7 mouse cellular contexts compared by ENCODE assay signal in the genomic region with DNA sequence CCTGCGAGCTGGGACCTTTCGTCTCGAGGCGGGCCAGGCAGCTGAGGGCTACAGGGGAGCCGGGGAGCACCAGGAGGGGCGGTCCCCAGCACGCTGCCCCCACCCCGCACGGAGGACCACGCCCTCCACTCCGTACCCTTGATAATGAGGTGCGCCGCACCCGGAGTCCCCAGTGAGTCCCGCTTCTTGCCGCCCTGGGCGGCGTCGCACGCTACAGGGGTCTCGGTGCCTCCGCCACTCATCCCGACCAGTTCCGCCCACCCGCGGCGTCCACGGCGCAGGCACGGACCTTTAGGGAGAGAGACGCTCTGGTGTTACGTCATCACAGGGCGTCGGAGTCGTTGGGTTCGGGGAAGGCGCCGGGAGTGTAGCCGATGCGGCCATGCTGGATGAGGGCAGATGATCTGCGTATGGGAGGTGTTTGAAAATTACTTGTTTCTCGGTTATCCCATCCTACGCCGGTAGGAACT. TPM values are rescaled to one million over a fixed set of nuclear protein-coding genes. Genes with fewer than 3 reads are reported as not detected.
DNase-seq lines count a peak whose midpoint lies in the region; ATAC-seq and TF ChIP-seq lines count a peak whose summit lies in the region.

TSS of gene Bloc1s5 (minus strand) at position 310 of the 470 bp plus-strand sequence.

- 0 out of 2 replicates have a peak, but pooled peaks cover 7% of the 10 kb centered on the region for H3K36me3 ChIP-seq in embryonic facial prominence, embryonic 12.5 days
- H3K36me3 ChIP-seq in kidney, adult 2 months (ENCODE audit: control insufficient read depth, insufficient read depth, low read length) = no peaks in the 10 kb centered on the region
- H3K36me3 ChIP-seq in limb, embryonic 12.5 days = peaks cover 7% of the 10 kb centered on the region; the same call in 1 of the 2 replicates
- H3K36me3 ChIP-seq in midbrain, embryonic 15.5 days (replicated peaks) = no peaks in the 10 kb centered on the region
- no peaks in the 10 kb centered on the region; the same call in 1 of the 2 replicates for H3K36me3 ChIP-seq in spleen, adult 2 months (ENCODE audit: control insufficient read depth, insufficient read depth, low read length)

- H3K9ac ChIP-seq in embryonic facial prominence, embryonic 12.5 days = peak within 1 kb of the TSS; percentile 64
- H3K9ac ChIP-seq in limb, embryonic 12.5 days (replicated peaks) = peak within 1 kb of the TSS; percentile 79
- H3K9ac ChIP-seq in midbrain, embryonic 15.5 days = peak within 1 kb of the TSS; percentile 93

- peaks cover 5% of the 10 kb centered on the region; the same call in 1 of the 2 replicates for H3K4me1 ChIP-seq in embryonic facial prominence, embryonic 12.5 days
- no peaks in the 10 kb centered on the region for H3K4me1 ChIP-seq in kidney, adult 2 months (ENCODE audit: control insufficient read depth, insufficient read depth, low read length)
- H3K4me1 ChIP-seq in limb, embryonic 12.5 days (replicated peaks) = peaks cover 11% of the 10 kb centered on the region
- H3K4me1 ChIP-seq in midbrain, embryonic 15.5 days = peaks cover 10% of the 10 kb centered on the region
- H3K4me1 ChIP-seq in spleen, adult 2 months (ENCODE audit: control insufficient read depth, insufficient read depth, insufficient read length) = no peaks in the 10 kb centered on the region

- no peaks in the 10 kb centered on the region for H3K9me3 ChIP-seq in embryonic facial prominence, embryonic 12.5 days
- no peaks in the 10 kb centered on the region for H3K9me3 ChIP-seq in limb, embryonic 12.5 days
- H3K9me3 ChIP-seq in midbrain, embryonic 15.5 days = no peaks in the 10 kb centered on the region

- no peak for TF ChIP-seq CTCF in kidney, adult 2 months (conservative IDR thresholded peaks at IDR 0.05; ENCODE audit: insufficient read depth, insufficient read length, low read depth, low read length)
- TF ChIP-seq CTCF in spleen, adult 2 months (IDR thresholded peaks at IDR 0.05; ENCODE audit: extremely low read depth, insufficient read depth, insufficient read length, insufficient replicate concordance) = no peak

- peak within 1 kb of the TSS; percentile 65 for H3K4me2 ChIP-seq in embryonic facial prominence, embryonic 12.5 days (replicated peaks)
- H3K4me2 ChIP-seq in limb, embryonic 12.5 days = peak within 1 kb of the TSS; percentile 69
- peak within 1 kb of the TSS; percentile 77 for H3K4me2 ChIP-seq in midbrain, embryonic 15.5 days

- DNase-seq in adrenal gland, postnatal 25 days = peak; percentile 96
- peak; percentile 95 to 98 for DNase-seq in heart, adult 18-20 months
- peak; percentile 97 for DNase-seq in kidney, adult 2 months
- DNase-seq in spleen, adult 2 months (ENCODE audit: low read depth in 1 of 2, low spot score in 2 of 2) = peak; percentile 81 to 94

- H3K27me3 ChIP-seq in embryonic facial prominence, embryonic 12.5 days = no peaks in the 10 kb centered on the region
- H3K27me3 ChIP-seq in kidney, adult 2 months (replicated peaks; ENCODE audit: control insufficient read depth, insufficient read depth, low read length) = no peaks in the 10 kb centered on the region
- H3K27me3 ChIP-seq in limb, embryonic 12.5 days = no peaks in the 10 kb centered on the region
- no peaks in the 10 kb centered on the region for H3K27me3 ChIP-seq in midbrain, embryonic 15.5 days (replicated peaks)
- no peaks in the 10 kb centered on the region for H3K27me3 ChIP-seq in spleen, adult 2 months (ENCODE audit: control insufficient read depth, insufficient read depth, low read length)

- WGBS in embryonic facial prominence, embryonic 12.5 days = under 1% methylated on average over 44 of the region's 44 CpGs
- under 1% methylated on average over 44 of the region's 44 CpGs for WGBS in kidney, adult 2 months
- WGBS in limb, embryonic 12.5 days = under 1% methylated on average over 44 of the region's 44 CpGs
- WGBS in midbrain, embryonic 15.5 days = under 1% methylated on average over 44 of the region's 44 CpGs
- under 1% methylated on average over 41 of the region's 44 CpGs for WGBS in spleen, adult 2 months

- peak within 1 kb of the TSS; percentile 54 for H3K27ac ChIP-seq in embryonic facial prominence, embryonic 12.5 days
- H3K27ac ChIP-seq in kidney, adult 2 months (ENCODE audit: insufficient read depth, low read depth, low read length) = peak within 1 kb of the TSS; percentile 21
- peak within 1 kb of the TSS; percentile 59; the same call in 1 of the 2 replicates for H3K27ac ChIP-seq in limb, embryonic 12.5 days
- peak within 1 kb of the TSS; percentile 83 for H3K27ac ChIP-seq in midbrain, embryonic 15.5 days
- H3K27ac ChIP-seq in spleen, adult 2 months (ENCODE audit: insufficient read depth, low read length) = peak within 1 kb of the TSS; percentile 36; the same call in 1 of the 2 replicates

- ATAC-seq in embryonic facial prominence, embryonic 12.5 days (ENCODE audit: insufficient number of reproducible peaks, insufficient read depth, low FRiP score, low TSS enrichment) = peak; percentile 94
- peak; percentile 95 for ATAC-seq in limb, embryonic 12.5 days (ENCODE audit: insufficient number of reproducible peaks, insufficient read depth, low FRiP score, low TSS enrichment, low read depth)
- ATAC-seq in midbrain, embryonic 15.5 days (replicated peaks) = peak; percentile 98

- peak within 1 kb of the TSS; percentile 66 for H3K4me3 ChIP-seq in embryonic facial prominence, embryonic 12.5 days
- peak within 1 kb of the TSS; percentile 83 for H3K4me3 ChIP-seq in kidney, adult 2 months (ENCODE audit: insufficient read depth, low read depth, low read length)
- peak within 1 kb of the TSS; percentile 73 for H3K4me3 ChIP-seq in limb, embryonic 12.5 days (replicated peaks)
- peak within 1 kb of the TSS; percentile 96 for H3K4me3 ChIP-seq in midbrain, embryonic 15.5 days
- H3K4me3 ChIP-seq in spleen, adult 2 months (ENCODE audit: extremely low read depth, insufficient read depth, insufficient read length) = peak within 1 kb of the TSS; percentile 74

- no peak for TF ChIP-seq POLR2A in kidney, adult 2 months (IDR thresholded peaks at IDR 0.05; ENCODE audit: low read depth, low read length)
- TF ChIP-seq POLR2A in spleen, adult 2 months (IDR thresholded peaks at IDR 0.05; ENCODE audit: low read depth, low read length) = no peak; the same call in none of the 2 replicates

RNA-seq across cellular contexts. Expression of gene Bloc1s5, which starts in this region (rescaled TPM):
- total RNA-seq in adrenal gland, postnatal 25 days (2021) = 13.8 and 24.4 TPM in 2 replicates
- 23.6 and 23.7 TPM in 2 replicates for polyA plus RNA-seq in embryonic facial prominence, embryonic 12.5 days (2016; fragmentation: Nextera tagmentation; extraction: Ambion mirVana)
- total RNA-seq in heart, adult 18-20 months (2021) = 10 to 100 TPM; 12.7 to 13.0 TPM
- 7.6 and 7.8 TPM in 2 replicates for polyA plus RNA-seq in kidney, adult 2 months (2012; rRNA removed)
- 26.8 and 27.1 TPM in 2 replicates for polyA plus RNA-seq in limb, embryonic 12.5 days (2016; fragmentation: Nextera tagmentation; extraction: Ambion mirVana)
- polyA plus RNA-seq in midbrain, embryonic 15.5 days (2015; fragmentation: Nextera tagmentation; extraction: Ambion mirVana) = 21.0 and 24.4 TPM in 2 replicates
- polyA plus RNA-seq in spleen, adult 2 months (2012; rRNA removed) = 2.3 and 2.7 TPM in 2 replicates

Comparison
In these comparisons a context has a peak if more than half of its experiments do, and no peak if none do; other contexts are left out.
1. Peak in every context shown above with its lines: DNase-seq, ATAC-seq, H3K4me3 ChIP-seq and H3K27ac ChIP-seq.
2. H3K27ac ChIP-seq: peak in every context shown above with its lines; median percentile 83 in midbrain, embryonic 15.5 days; 59 in limb, embryonic 12.5 days; 54 in embryonic facial prominence, embryonic 12.5 days; 36 in spleen, adult 2 months; 21 in kidney, adult 2 months.